Mouse (Mus musculus) urinary bladder, adult 18-20 months (tissue): ENCODE measurements around the gene Lrch1.

Source experiments
- DNase-seq, 2 experiments: peaks; one replicate each; pipeline ENCODE4 v3.0.0; 2022; ENCODE audit warnings: low spot score in 2 of 2, mixed read lengths in 2 of 2

The Lrch1 gene

DNA sequence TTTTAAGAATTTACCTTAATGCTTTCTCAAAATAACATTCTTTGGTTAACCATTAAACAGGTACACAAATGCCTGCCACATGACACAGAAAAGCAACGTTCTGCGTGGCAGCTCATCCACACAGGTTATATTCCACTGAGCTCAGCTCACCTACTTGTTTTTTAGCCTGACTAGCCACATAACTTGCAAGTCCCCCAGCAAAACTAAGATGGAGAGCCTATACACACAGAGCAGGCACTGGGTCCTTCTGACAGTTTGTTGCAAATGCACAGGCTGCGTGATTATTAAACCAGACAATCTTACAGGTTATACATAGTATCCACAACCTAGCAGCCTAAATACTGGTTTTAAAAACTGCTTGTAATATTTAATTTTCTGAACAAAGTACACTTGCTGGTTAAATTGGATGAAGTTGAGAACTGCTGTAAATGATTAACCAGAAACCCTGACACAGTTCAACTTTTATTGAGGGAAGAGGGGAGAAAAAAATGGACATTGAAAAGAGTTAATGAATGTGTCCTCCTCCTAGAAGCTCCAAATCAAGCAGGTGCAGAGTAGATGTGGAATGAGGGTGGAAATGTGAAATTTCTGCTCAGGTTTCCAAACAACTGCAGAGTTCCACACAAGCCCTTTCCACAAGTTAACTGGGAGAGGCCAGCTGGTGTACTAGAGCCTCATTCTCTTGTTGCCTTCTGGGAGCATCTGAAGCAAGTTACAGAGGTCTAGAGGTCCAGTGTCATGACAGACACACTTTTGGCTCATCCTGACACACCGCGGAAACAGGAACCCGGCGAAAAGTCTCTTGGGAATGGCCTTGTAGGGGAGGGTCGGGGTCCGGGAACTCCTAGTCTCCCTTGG lies 216.2 kb downstream of the Lrch1 start:
- DNase-seq, result no peak

DNA sequence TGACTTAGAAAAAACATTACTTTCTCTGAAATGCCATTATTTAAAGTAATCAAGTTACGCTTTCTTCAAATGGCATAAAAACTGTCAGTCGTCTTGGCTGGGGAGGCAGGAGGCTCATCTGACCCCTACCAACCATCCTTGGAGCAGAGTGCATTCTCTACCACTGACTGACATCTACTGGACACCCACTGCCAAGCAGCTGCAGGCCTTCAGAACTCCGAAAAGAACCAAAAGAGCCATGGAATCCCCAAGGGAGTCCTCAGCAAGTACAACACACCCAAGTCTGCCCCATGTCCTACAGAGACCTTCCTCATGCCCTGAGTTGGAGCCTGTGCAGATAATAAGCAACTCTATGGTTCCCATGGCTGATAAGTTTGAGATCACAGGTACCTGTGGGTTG lies 224.1 kb downstream of the Lrch1 start:
- DNase-seq, result no peak

DNA sequence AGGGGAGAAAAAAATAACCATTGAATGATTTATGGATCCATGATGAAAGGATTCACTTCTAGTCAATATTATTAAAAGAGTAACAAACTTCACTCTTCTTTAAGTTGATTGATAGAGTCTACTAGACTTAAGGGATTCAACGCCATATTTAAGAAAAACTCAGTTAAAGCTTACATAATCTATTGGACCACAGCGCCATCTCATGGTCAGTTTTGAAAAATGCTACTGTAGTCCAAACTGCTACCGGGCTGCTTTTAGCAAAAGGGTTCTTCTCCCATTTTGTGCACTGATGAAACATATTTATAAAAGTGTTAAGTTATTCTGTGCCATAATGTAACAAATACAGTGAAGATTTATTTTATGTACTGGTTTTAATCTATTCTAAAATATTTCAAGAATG lies 238.6 kb downstream of the Lrch1 start:
- DNase-seq, result no peak
